Mouse (Mus musculus): Measurements from ENCODE around the gene Tmprss7. TPM values are rescaled to one million over a fixed set of nuclear protein-coding genes. Genes with fewer than 3 reads are reported as not detected.

Gene Tmprss7
- polyA plus RNA-seq, 1 experiment, result 0.05 TPM

- H3K27me3 ChIP-seq (ENCODE audit: control insufficient read depth, insufficient read depth, low read length), result no peaks in the 10 kb centered on the region
- 28% methylated on average over 1 of the region's 1 CpGs for WGBS
- H3K4me3 ChIP-seq (ENCODE audit: extremely low read depth, insufficient read depth, insufficient read length), result no peak overlapping the region
- DNase-seq (ENCODE audit: low read depth in 1 of 2, low spot score in 2 of 2), result no peak
- no peak overlapping the region for H3K27ac ChIP-seq (ENCODE audit: insufficient read depth, low read length)
- TF ChIP-seq CTCF (IDR thresholded peaks at IDR 0.05; ENCODE audit: extremely low read depth, insufficient read depth, insufficient read length, insufficient replicate concordance) (no peak), POLR2A (IDR thresholded peaks at IDR 0.05; ENCODE audit: low read depth, low read length) (no peak)
- no peaks in the 10 kb centered on the region for H3K4me1 ChIP-seq (ENCODE audit: control insufficient read depth, insufficient read depth, insufficient read length)
- H3K36me3 ChIP-seq (ENCODE audit: control insufficient read depth, insufficient read depth, low read length), result no peaks in the 10 kb centered on the region
Measured at GRCm38 (mm10) chr16:45713878-45714277, 20.4 kb upstream of the Tmprss7 start.

DNA sequence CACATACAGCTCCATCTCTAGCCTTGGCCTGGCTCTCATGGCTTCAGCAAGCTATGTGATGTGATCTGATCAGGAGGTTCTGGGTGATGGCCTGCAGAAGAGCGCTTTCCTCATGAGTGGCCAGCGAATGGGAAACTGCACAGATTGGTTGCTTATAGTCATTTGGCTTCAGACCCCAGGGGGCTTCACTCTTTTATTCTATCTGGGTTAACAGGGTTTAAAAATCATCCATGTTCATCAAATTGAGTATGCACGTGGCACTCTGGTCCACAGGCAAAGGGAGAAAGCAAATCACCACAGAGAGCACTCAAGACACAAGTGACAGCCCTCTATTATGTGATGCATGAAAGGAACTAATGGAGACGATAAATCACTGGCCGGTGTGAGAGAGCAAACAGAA lies 19.8 kb upstream of the Tmprss7 start:
- TF ChIP-seq CTCF (IDR thresholded peaks at IDR 0.05; ENCODE audit: extremely low read depth, insufficient read depth, insufficient read length, insufficient replicate concordance) (no peak), POLR2A (IDR thresholded peaks at IDR 0.05; ENCODE audit: low read depth, low read length) (no peak)
- Histone ChIP-seq H3K27me3 (ENCODE audit: control insufficient read depth, insufficient read depth, low read length) (no peaks in the 10 kb centered on the region), H3K4me3 (ENCODE audit: extremely low read depth, insufficient read depth, insufficient read length) (no peak overlapping the region), H3K27ac (ENCODE audit: insufficient read depth, low read length) (no peak overlapping the region), H3K36me3 (ENCODE audit: control insufficient read depth, insufficient read depth, low read length) (no peaks in the 10 kb centered on the region), H3K4me1 (ENCODE audit: control insufficient read depth, insufficient read depth, insufficient read length) (no peaks in the 10 kb centered on the region)
- WGBS, result 85% methylated on average over 5 of the region's 5 CpGs
- no peak for DNase-seq (ENCODE audit: low read depth in 1 of 2, low spot score in 2 of 2)

DNA sequence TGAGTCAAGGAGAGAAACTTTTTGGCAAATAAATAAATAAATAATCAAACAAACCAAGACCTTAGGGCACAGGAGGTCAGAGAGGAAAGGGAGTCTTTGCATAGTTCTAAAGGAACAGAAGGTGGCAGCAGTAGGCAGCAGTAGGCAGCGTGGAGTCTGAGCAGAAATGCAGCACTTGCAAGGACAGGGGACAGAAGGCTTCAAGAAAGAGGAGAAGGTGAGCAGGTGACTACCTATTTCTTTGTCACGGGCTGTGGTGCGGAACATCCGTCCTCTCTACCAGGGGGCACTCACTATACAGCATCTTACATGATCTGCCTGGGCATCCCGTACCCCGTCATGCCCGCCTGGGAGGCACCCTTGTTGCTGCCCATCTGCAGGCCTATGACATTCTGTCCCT lies 17.8 kb upstream of the Tmprss7 start:
- H3K4me1 ChIP-seq (ENCODE audit: control insufficient read depth, insufficient read depth, insufficient read length), result no peaks in the 10 kb centered on the region
- TF ChIP-seq CTCF (IDR thresholded peaks at IDR 0.05; ENCODE audit: extremely low read depth, insufficient read depth, insufficient read length, insufficient replicate concordance) (no peak), POLR2A (IDR thresholded peaks at IDR 0.05; ENCODE audit: low read depth, low read length) (no peak)
- DNase-seq (ENCODE audit: low read depth in 1 of 2, low spot score in 2 of 2), result no peak
- 79% methylated on average over 7 of the region's 7 CpGs for WGBS
- H3K27ac ChIP-seq (ENCODE audit: insufficient read depth, low read length), result no peak overlapping the region
- no peak overlapping the region for H3K4me3 ChIP-seq (ENCODE audit: extremely low read depth, insufficient read depth, insufficient read length)
- no peaks in the 10 kb centered on the region for H3K27me3 ChIP-seq (ENCODE audit: control insufficient read depth, insufficient read depth, low read length)
- H3K36me3 ChIP-seq (ENCODE audit: control insufficient read depth, insufficient read depth, low read length), result no peaks in the 10 kb centered on the region

- no peak for DNase-seq (ENCODE audit: low read depth in 1 of 2, low spot score in 2 of 2)
- Histone ChIP-seq H3K4me1 (ENCODE audit: control insufficient read depth, insufficient read depth, insufficient read length) (no peaks in the 10 kb centered on the region), H3K27ac (ENCODE audit: insufficient read depth, low read length) (no peak overlapping the region), H3K4me3 (ENCODE audit: extremely low read depth, insufficient read depth, insufficient read length) (no peak overlapping the region), H3K27me3 (ENCODE audit: control insufficient read depth, insufficient read depth, low read length) (no peaks in the 10 kb centered on the region), H3K36me3 (ENCODE audit: control insufficient read depth, insufficient read depth, low read length) (no peaks in the 10 kb centered on the region)
- WGBS, result 78% methylated on average over 5 of the region's 5 CpGs
- TF ChIP-seq POLR2A (IDR thresholded peaks at IDR 0.05; ENCODE audit: low read depth, low read length) (no peak), CTCF (IDR thresholded peaks at IDR 0.05; ENCODE audit: extremely low read depth, insufficient read depth, insufficient read length, insufficient replicate concordance) (no peak)
Measured at GRCm38 (mm10) chr16:45699301-45699700, 5.8 kb upstream of the Tmprss7 start.

- no peaks in the 10 kb centered on the region for H3K36me3 ChIP-seq (ENCODE audit: control insufficient read depth, insufficient read depth, low read length)
- no peaks in the 10 kb centered on the region for H3K4me1 ChIP-seq (ENCODE audit: control insufficient read depth, insufficient read depth, insufficient read length)
- TF ChIP-seq CTCF (IDR thresholded peaks at IDR 0.05; ENCODE audit: extremely low read depth, insufficient read depth, insufficient read length, insufficient replicate concordance), result no peak
- no peak for TF ChIP-seq POLR2A (IDR thresholded peaks at IDR 0.05; ENCODE audit: low read depth, low read length)
- no peak overlapping the region for H3K4me3 ChIP-seq (ENCODE audit: extremely low read depth, insufficient read depth, insufficient read length)
- no peak overlapping the region for H3K27ac ChIP-seq (ENCODE audit: insufficient read depth, low read length)
- 83% methylated on average over 6 of the region's 6 CpGs for WGBS
- H3K27me3 ChIP-seq (ENCODE audit: control insufficient read depth, insufficient read depth, low read length), result no peaks in the 10 kb centered on the region
- DNase-seq (ENCODE audit: low read depth in 1 of 2, low spot score in 2 of 2), result no peak
Measured at GRCm38 (mm10) chr16:45697996-45698395, 4.5 kb upstream of the Tmprss7 start.

DNA sequence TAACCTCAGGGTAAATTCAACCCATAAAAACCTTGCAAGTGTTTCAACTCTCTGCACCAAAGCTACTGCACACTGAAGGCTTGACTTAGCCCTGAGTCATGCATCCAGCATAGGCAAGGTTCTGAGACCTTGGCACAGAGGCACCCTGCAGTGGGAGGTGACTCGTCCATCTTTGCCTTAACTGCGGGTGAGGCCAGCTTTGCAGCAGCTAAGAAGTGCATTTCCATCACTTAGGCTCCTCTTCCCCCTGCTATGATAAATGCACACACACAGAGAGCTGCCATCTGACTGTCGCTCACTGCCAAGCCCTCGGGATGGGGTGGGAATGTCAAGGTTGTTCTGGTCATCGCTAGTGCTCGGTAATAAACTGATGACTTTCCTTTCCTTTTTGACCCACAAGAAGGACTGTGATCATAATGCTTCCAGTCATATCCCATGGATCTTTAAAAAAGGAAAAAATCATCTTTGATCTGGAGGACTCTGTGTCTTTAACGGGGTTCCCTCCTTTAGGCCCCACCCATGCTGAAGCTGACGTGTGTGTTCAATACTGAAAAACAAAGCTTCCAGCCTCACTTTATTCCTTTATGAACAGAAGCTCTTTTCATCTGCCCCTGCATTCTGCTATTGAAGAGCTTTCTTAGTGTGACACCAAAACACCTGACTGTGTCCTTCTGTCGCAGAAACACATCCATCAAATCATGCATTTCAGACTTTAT lies 2.1 kb upstream of the Tmprss7 start:
- 91% methylated on average over 9 of the region's 9 CpGs for WGBS
- no peak overlapping the region for H3K27ac ChIP-seq (ENCODE audit: insufficient read depth, low read length)

GRCm38 (mm10) chr16:45692851-45693250 lies 607 bp downstream of the Tmprss7 start:
- H3K36me3 ChIP-seq (ENCODE audit: control insufficient read depth, insufficient read depth, low read length), result no peaks in the 10 kb centered on the region
- no peak for TF ChIP-seq POLR2A (IDR thresholded peaks at IDR 0.05; ENCODE audit: low read depth, low read length)
- TF ChIP-seq CTCF (IDR thresholded peaks at IDR 0.05; ENCODE audit: extremely low read depth, insufficient read depth, insufficient read length, insufficient replicate concordance), result no peak

More for the DNA sequence above, 2.1 kb upstream of the Tmprss7 start:
- H3K27me3 ChIP-seq (ENCODE audit: control insufficient read depth, insufficient read depth, low read length), result no peaks in the 10 kb centered on the region
- H3K4me1 ChIP-seq (ENCODE audit: control insufficient read depth, insufficient read depth, insufficient read length), result no peaks in the 10 kb centered on the region
- no peaks in the 10 kb centered on the region for H3K36me3 ChIP-seq (ENCODE audit: control insufficient read depth, insufficient read depth, low read length)
- H3K4me3 ChIP-seq (ENCODE audit: extremely low read depth, insufficient read depth, insufficient read length), result no peak overlapping the region
- DNase-seq (ENCODE audit: low read depth in 1 of 2, low spot score in 2 of 2), result no peak
- no peak for TF ChIP-seq POLR2A (IDR thresholded peaks at IDR 0.05; ENCODE audit: low read depth, low read length)

More at GRCm38 (mm10) chr16:45692851-45693250, 607 bp downstream of the Tmprss7 start:
- 84% methylated on average over 3 of the region's 3 CpGs for WGBS
- Histone ChIP-seq H3K4me3 (ENCODE audit: extremely low read depth, insufficient read depth, insufficient read length) (no peak overlapping the region), H3K27ac (ENCODE audit: insufficient read depth, low read length) (no peak overlapping the region), H3K27me3 (ENCODE audit: control insufficient read depth, insufficient read depth, low read length) (no peaks in the 10 kb centered on the region), H3K4me1 (ENCODE audit: control insufficient read depth, insufficient read depth, insufficient read length) (no peaks in the 10 kb centered on the region)
- no peak for DNase-seq (ENCODE audit: low read depth in 1 of 2, low spot score in 2 of 2)

All from spleen, adult 2 months (tissue).